In the genomic region with DNA sequence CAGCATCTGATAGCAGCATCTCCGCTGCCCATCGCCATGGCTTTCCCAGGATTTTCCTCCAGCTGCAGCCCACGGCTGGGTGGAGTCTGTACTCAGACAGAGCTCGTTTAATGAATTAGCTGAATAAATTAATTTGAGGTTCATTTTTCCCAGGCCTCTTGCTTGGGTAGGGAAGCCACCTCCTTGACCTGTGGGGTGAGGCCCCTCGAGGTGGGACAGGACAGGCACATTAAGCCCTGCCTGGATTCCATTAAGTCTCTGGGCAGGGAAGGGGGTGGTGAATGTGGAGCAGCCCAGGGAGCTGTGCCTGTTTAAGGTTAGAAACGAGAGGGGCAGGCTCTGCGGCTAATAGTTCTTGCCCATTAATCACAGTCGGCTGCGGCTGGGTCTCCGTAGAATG, we compare ENCODE assay signal across 14 mouse cellular contexts. TPM values are rescaled to one million over a fixed set of nuclear protein-coding genes. Genes with fewer than 3 reads are reported as not detected.
DNase-seq lines count a peak whose midpoint lies in the region; ATAC-seq lines count a peak whose summit lies in the region.
"Had no signal": no experiment of that assay in that cellular context is flagged by ENCODE, and none has a peak within 500 bp of the region (broad histone marks: within the 10 kb centered on the region; RNA-seq: fewer than 3 reads in every experiment).

No protein-coding gene starts in this region.

- H3K27me3 ChIP-seq in embryonic facial prominence, embryonic 10.5 days (replicated peaks; ENCODE audit: low read depth, poor library complexity, severe bottlenecking): peaks cover 75% of the 10 kb centered on the region
- H3K27me3 ChIP-seq in hindbrain, embryonic 13.5 days: peaks cover 25% of the 10 kb centered on the region
- peaks cover 4% of the 10 kb centered on the region; the same call in 1 of the 2 replicates for H3K27me3 ChIP-seq in neural tube, embryonic 12.5 days (replicated peaks)

- no peak overlapping the region for H3K4me2 ChIP-seq in hindbrain, embryonic 13.5 days
- H3K4me2 ChIP-seq in neural tube, embryonic 12.5 days (replicated peaks): 0 out of 2 replicates have a peak overlapping the region, but pooled peaks have one; percentile 22
- H3K4me2 ChIP-seq: heart, embryonic 15.5 days; liver, embryonic 15.5 days had no signal

- no peaks in the 10 kb centered on the region for H3K36me3 ChIP-seq in embryonic facial prominence, embryonic 10.5 days (replicated peaks)
- H3K36me3 ChIP-seq in hindbrain, embryonic 13.5 days: no peaks in the 10 kb centered on the region
- no peaks in the 10 kb centered on the region for H3K36me3 ChIP-seq in neural tube, embryonic 12.5 days
- H3K36me3 ChIP-seq: heart, embryonic 15.5 days; liver, embryonic 15.5 days had no signal

- peak overlapping the region; percentile 84 for H3K27ac ChIP-seq in embryonic facial prominence, embryonic 10.5 days (replicated peaks)
- H3K27ac ChIP-seq in hindbrain, embryonic 13.5 days: peak overlapping the region; percentile 77
- H3K27ac ChIP-seq in neural tube, embryonic 12.5 days: 0 out of 2 replicates have a peak overlapping the region, but pooled peaks have one; percentile 15
- H3K27ac ChIP-seq: heart, embryonic 15.5 days; liver, embryonic 15.5 days had no signal

- 24% methylated on average over 10 of the region's 10 CpGs for WGBS in embryonic facial prominence, embryonic 10.5 days
- WGBS in hindbrain, embryonic 13.5 days: 15% methylated on average over 10 of the region's 10 CpGs
- WGBS in neural tube, embryonic 12.5 days: 13% methylated on average over 10 of the region's 10 CpGs

- H3K9me3 ChIP-seq in embryonic facial prominence, embryonic 10.5 days: no peaks in the 10 kb centered on the region
- no peaks in the 10 kb centered on the region for H3K9me3 ChIP-seq in hindbrain, embryonic 13.5 days
- no peaks in the 10 kb centered on the region for H3K9me3 ChIP-seq in neural tube, embryonic 12.5 days
- H3K9me3 ChIP-seq: heart, embryonic 15.5 days; liver, embryonic 15.5 days had no signal

- peaks cover 40% of the 10 kb centered on the region for H3K4me1 ChIP-seq in embryonic facial prominence, embryonic 10.5 days
- H3K4me1 ChIP-seq in hindbrain, embryonic 13.5 days (replicated peaks): peaks cover 26% of the 10 kb centered on the region
- H3K4me1 ChIP-seq in neural tube, embryonic 12.5 days: peaks cover 18% of the 10 kb centered on the region
- H3K4me1 ChIP-seq: heart, embryonic 15.5 days; liver, embryonic 15.5 days had no signal

- no peak for ATAC-seq in hindbrain, embryonic 13.5 days (ENCODE audit: low FRiP score)
- peak; percentile 53; the same call in 1 of the 2 replicates for ATAC-seq in neural tube, embryonic 12.5 days (ENCODE audit: low FRiP score, low read depth)

- no peak overlapping the region for H3K9ac ChIP-seq in hindbrain, embryonic 13.5 days
- H3K9ac ChIP-seq in neural tube, embryonic 12.5 days: no peak overlapping the region
- H3K9ac ChIP-seq: heart, embryonic 15.5 days; liver, embryonic 15.5 days had no signal

- peak; percentile 73 for DNase-seq in embryo, embryonic 10 days (ENCODE audit: low spot score)
- DNase-seq in embryonic facial prominence, embryonic 10.5 days (ENCODE audit: low spot score): peak; percentile 79
- no peak for DNase-seq in thymus, postnatal 0 days (ENCODE audit: low spot score)
- no peak for DNase-seq in urinary bladder, postnatal 36 days (ENCODE audit: low spot score in 2 of 2)
- no peak for DNase-seq in cerebellum, postnatal 4 days (ENCODE audit: low spot score in 2 of 2)
- DNase-seq: adrenal gland, postnatal 14 days; cerebellum, adult 11 months; gastrocnemius, postnatal 25 days; kidney, adult 18-20 months had no signal

- 0 out of 2 replicates have a peak overlapping the region, but pooled peaks have one; percentile 11 for H3K4me3 ChIP-seq in embryonic facial prominence, embryonic 10.5 days
- no peak overlapping the region for H3K4me3 ChIP-seq in hindbrain, embryonic 13.5 days
- H3K4me3 ChIP-seq in neural tube, embryonic 12.5 days: no peak overlapping the region
- H3K4me3 ChIP-seq: heart, embryonic 15.5 days; liver, embryonic 15.5 days had no signal

RNA-seq across cellular contexts. Expression of a gene that starts 30.1 kb away (rescaled TPM):
- 0.06 TPM in 2 replicates for polyA plus RNA-seq in embryonic facial prominence, embryonic 10.5 days (2016; fragmentation: Nextera tagmentation; extraction: Ambion mirVana)
- polyA plus RNA-seq in hindbrain, embryonic 13.5 days (2015; fragmentation: Nextera tagmentation; extraction: Ambion mirVana): not detected in 2 replicates
- 0.08 TPM in 1 of 2 replicates, not detected in the other for polyA plus RNA-seq in neural tube, embryonic 12.5 days (2016; fragmentation: Nextera tagmentation; extraction: Ambion mirVana)
- polyA plus RNA-seq in thymus, postnatal 0 days (2015; fragmentation: Nextera tagmentation; extraction: Ambion mirVana): not detected in 2 replicates
- polyA plus RNA-seq: heart, embryonic 15.5 days; liver, embryonic 15.5 days; small intestine, adult 2 months had no signal

Comparison
In these comparisons a context has a peak if more than half of its experiments do, and no peak if none do; other contexts are left out.
1. DNase-seq: peak in embryo, embryonic 10 days (single experiment) and embryonic facial prominence, embryonic 10.5 days (single experiment); none in thymus, postnatal 0 days (single experiment), urinary bladder, postnatal 36 days (0 of 2) and cerebellum, postnatal 4 days (0 of 2).
2. H3K27ac ChIP-seq: peak in every context shown above with its lines; median percentile 84 in embryonic facial prominence, embryonic 10.5 days; 77 in hindbrain, embryonic 13.5 days; 15 in neural tube, embryonic 12.5 days.